Mouse (Mus musculus) liver, adult 2 months (tissue): ENCODE measurements around the gene Hgfac. TPM values are rescaled to one million over a fixed set of nuclear protein-coding genes. Genes with fewer than 3 reads are reported as not detected.

ENCODE experiments used
- DNase-seq: peaks from one replicate; pipeline ENCODE4 v3.0.0-alpha.2; 2011; ENCODE audit warnings: low read depth, low spot score; ENCODE audit errors: extremely low read depth
- H3K27ac ChIP-seq: fragments of 200-500 bp; replicated peaks from 2 replicates; pipeline ENCODE4 v1.5.1; 2012; ENCODE audit warnings: low read depth, mild to moderate bottlenecking, control low read depth, inconsistent platforms, low read length; ENCODE audit not compliant: insufficient read depth
- H3K27me3 ChIP-seq: fragments of 200-500 bp; 2 replicates; pipeline ENCODE4 v1.6.1; 2012; ENCODE audit warnings: mild to moderate bottlenecking, moderate library complexity, low read length, inconsistent platforms; ENCODE audit not compliant: control insufficient read depth, insufficient read depth
- H3K36me3 ChIP-seq: fragments of 200-500 bp; 2 replicates; pipeline ENCODE4 v1.6.1; 2012; ENCODE audit warnings: low read length, inconsistent platforms; ENCODE audit not compliant: control insufficient read depth, insufficient read depth
- H3K4me1 ChIP-seq: fragments of 200-500 bp; 2 replicates; pipeline ENCODE4 v1.6.1; 2011; ENCODE audit warnings: low read length; ENCODE audit not compliant: control insufficient read depth, insufficient read depth
- H3K4me3 ChIP-seq: fragments of 200-500 bp; 2 replicates; pipeline ENCODE4 v1.5.1; 2011; ENCODE audit warnings: low read depth, mild to moderate bottlenecking, control low read depth, low read length, moderate library complexity; ENCODE audit not compliant: insufficient read depth
- H3K79me2 ChIP-seq: fragments of 200-500 bp; 2 replicates; pipeline ENCODE4 v1.6.1; 2012; ENCODE audit warnings: inconsistent platforms, mild to moderate bottlenecking, low read length, moderate library complexity; ENCODE audit not compliant: control insufficient read depth, insufficient read depth
- H3K9ac ChIP-seq: fragments of 200-500 bp; 2 replicates; pipeline ENCODE4 v1.6.1; 2012; ENCODE audit warnings: low read depth, mild to moderate bottlenecking, control low read depth, inconsistent platforms, low read length
- CTCF ChIP-seq: fragments of 200-500 bp; IDR thresholded peaks from 2 replicates; pipeline ENCODE4 v1.5.1; 2011; ENCODE audit warnings: low read depth, low read length, control low read depth
- POLR2A ChIP-seq: fragments of 200-500 bp; IDR thresholded peaks from 2 replicates; pipeline ENCODE4 v1.6.1; 2011; ENCODE audit warnings: low read length, control low read depth; ENCODE audit not compliant: insufficient read depth; ENCODE audit errors: extremely low read depth
- WGBS: fragments of 180-500 bp; shearing (Covaris S2); methylation state at CpG from one replicate; pipeline ENCODE4 v1.1.7; 2018; 5-methylcytosine and 5-hydroxymethylcytosine counted together
- polyA plus RNA-seq: library from polyadenylated mRNA; depleted of rRNA; stranded (reverse); fragments of >200 nt; gene quantifications from 2 replicates; pipeline ENCODE4 v1.2.3, GENCODE M21; 2012
- total RNA-seq: library from RNA; depleted of rRNA; stranded (reverse); fragments of >200 nt; gene quantifications from 2 replicates; pipeline ENCODE4 v1.2.3, GENCODE M21; 2014

The Hgfac gene
- total and polyA plus RNA-seq, 2 experiments = 239 to 1,032 TPM

DNA sequence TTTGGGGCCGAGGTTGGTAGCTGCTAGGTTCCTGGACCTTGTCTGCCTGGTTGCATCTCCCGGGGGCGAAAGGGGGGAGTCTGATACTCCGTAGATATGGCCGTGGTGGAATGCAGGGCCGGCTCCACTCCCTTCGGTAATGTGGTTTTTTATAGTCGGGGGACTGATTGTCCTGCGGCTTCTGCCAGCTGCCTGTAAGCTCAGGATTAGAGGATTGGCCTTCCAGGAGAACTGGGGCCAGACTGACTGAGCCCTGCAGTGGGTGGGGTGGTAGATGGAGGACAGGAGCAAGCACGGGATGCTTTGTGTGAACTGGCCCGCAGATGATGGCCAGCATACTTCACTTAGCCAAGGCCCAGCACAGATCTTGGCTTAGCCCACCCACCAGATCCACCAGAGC is 31.9 kb downstream of the Hgfac start:
- no peak for DNase-seq
- H3K4me3 ChIP-seq = no peak overlapping the region
- no peaks in the 10 kb centered on the region for H3K27me3 ChIP-seq
- H3K9ac ChIP-seq = no peak overlapping the region
- H3K27ac ChIP-seq = no peak overlapping the region
- WGBS = 77% methylated on average over 11 of the region's 11 CpGs
- no peaks in the 10 kb centered on the region for H3K79me2 ChIP-seq
- no peaks in the 10 kb centered on the region for H3K36me3 ChIP-seq
- H3K4me1 ChIP-seq = no peaks in the 10 kb centered on the region
- TF ChIP-seq POLR2A = no peak
- no peak for TF ChIP-seq CTCF

DNA sequence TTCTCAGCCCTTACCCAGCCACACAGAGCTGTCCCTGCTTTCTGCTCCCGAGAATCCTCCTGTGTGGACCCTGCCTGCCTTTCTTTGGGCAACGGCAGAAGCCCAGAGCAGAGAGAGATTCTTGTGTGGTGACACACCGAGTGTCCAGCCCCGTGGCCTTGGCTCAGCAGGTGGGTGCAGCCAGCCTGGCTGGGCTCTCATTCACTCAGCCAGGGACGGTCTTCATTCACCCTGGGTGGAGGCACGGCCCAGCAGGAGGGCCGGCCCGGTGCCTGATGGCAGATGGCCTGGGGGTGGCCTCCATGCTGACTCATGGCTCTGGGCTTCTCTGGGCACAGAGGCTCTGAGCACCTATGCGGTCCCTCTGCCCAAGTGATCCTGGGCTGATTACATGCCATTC is 32.7 kb downstream of the Hgfac start:
- Histone ChIP-seq H3K36me3 (no peaks in the 10 kb centered on the region), H3K4me3 (no peak overlapping the region), H3K9ac (no peak overlapping the region), H3K27ac (no peak overlapping the region), H3K79me2 (no peaks in the 10 kb centered on the region), H3K27me3 (no peaks in the 10 kb centered on the region), H3K4me1 (no peaks in the 10 kb centered on the region)
- WGBS = 78% methylated on average over 9 of the region's 9 CpGs
- DNase-seq = no peak
- TF ChIP-seq CTCF (no peak), POLR2A (no peak)

DNA sequence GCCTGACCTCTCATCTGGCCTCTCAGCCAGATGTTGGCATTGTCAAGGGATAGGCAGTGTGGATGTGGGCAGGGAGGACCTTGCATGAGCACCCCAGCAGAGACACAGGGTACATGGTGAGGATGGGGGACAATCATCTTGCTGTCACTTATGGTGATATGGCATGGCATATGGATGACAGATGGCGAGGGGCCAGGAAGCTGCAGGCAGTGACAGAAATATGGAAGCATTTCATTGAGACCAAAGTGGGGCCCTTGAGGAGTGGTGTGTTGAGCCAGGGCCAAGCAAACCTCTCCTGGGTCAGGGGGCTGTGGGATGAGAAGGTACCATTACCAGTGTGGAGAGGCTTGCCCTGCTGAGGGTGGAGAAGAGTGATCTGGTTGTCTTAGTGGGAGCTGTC is 35.1 kb downstream of the Hgfac start:
- Histone ChIP-seq H3K79me2 (no peaks in the 10 kb centered on the region), H3K27me3 (no peaks in the 10 kb centered on the region), H3K4me1 (no peaks in the 10 kb centered on the region), H3K27ac (no peak overlapping the region), H3K36me3 (no peaks in the 10 kb centered on the region), H3K4me3 (no peak overlapping the region), H3K9ac (no peak overlapping the region)
- DNase-seq = no peak
- 97% methylated on average over 1 of the region's 1 CpGs for WGBS
- no peak for TF ChIP-seq POLR2A
- no peak for TF ChIP-seq CTCF

DNA sequence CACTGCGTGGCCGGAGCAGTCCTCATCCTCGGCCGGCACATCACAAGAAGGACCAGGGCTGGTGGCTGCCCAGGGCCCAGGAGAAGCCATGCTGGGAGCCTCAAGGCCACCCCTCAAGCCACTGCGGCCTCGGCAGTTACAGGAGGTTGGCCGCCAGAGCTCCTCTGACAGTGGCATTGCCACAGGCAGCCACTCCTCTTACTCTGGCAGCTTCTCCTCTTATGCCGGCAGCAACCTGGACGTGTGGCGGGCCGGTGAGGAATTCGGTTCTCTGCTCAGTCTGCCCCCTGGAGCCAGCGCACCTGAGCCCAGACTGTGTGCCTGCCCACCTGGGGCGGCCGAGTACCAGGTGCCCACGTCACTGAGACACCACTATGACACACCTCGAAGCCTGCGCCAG is 37.8 kb downstream of the Hgfac start:
- no peak for DNase-seq
- no peak overlapping the region for H3K4me3 ChIP-seq
- no peaks in the 10 kb centered on the region for H3K4me1 ChIP-seq
- no peaks in the 10 kb centered on the region for H3K36me3 ChIP-seq
- 38% methylated on average over 17 of the region's 18 CpGs for WGBS
- H3K27ac ChIP-seq = no peak overlapping the region
- no peaks in the 10 kb centered on the region for H3K79me2 ChIP-seq
- TF ChIP-seq CTCF (no peak), POLR2A (no peak)
- no peaks in the 10 kb centered on the region for H3K27me3 ChIP-seq
- H3K9ac ChIP-seq = no peak overlapping the region

DNA sequence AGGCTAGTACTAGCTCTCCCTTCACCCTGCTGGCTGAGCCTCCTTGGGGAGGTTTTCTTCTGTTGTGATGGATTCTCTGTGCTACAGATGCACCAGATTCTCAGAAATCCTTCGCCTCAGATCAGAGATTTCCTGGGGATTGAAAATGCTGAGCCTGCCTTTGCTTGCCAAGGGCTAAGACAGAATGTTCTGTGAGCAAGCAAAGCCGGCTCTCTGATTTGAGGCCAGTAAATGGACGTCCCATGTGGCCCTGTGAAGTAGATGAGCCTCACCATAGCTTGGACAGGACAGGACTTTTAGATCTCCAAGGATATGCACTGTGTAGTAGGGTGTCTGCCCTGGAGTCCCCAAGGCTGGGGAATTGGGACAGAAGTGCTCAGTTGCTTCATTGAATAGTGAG is 43.6 kb downstream of the Hgfac start:
- no peak for DNase-seq
- no peak overlapping the region for H3K4me3 ChIP-seq
- WGBS = 74% methylated on average over 3 of the region's 3 CpGs
- H3K9ac ChIP-seq = no peak overlapping the region
- H3K4me1 ChIP-seq = no peaks in the 10 kb centered on the region
- TF ChIP-seq CTCF (no peak), POLR2A (no peak)
- H3K27me3 ChIP-seq = no peaks in the 10 kb centered on the region
- no peaks in the 10 kb centered on the region for H3K79me2 ChIP-seq
- no peaks in the 10 kb centered on the region for H3K36me3 ChIP-seq
- H3K27ac ChIP-seq = no peak overlapping the region

DNA sequence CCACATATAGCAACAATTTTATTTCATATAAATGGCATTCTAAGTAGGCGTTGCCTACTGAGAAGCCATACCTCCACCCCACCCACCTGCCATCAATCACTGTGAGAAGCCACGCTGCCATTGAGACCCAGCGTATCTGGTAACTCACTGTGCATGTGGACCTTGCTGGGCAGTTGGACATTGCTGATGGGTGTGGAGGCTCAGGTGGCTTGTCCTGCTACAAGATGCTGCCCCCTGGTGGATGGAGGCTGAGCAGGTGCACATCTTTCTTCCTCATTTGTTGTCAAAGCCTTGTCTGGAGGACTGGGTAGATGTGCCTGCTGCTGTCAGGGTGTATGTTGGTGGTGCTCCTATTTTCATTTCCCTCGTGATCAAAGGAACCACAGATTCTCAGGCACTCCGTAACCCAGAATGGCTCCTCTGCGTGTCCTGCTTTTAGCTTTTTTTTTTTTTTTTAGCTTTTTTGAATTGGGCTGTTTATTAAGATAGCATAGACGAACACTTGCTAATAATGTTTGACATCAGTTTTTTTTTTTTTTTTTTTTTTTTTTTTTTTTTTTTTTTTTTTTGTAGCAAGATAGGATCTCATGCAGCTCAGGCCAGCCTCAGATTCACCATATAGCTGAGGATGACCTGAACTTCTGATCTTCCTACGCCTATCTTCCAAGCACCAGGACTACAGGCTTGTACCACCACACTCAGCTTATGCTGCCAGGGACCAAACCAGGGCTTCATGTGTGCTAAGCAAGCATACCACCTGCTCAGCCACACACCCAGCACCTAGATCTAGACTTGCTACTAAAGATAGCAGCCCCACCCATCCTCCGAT is 47.7 kb downstream of the Hgfac start:
- no peaks in the 10 kb centered on the region for H3K4me1 ChIP-seq
- peaks cover 10% of the 10 kb centered on the region; the same call in 1 of the 2 replicates for H3K36me3 ChIP-seq
- TF ChIP-seq CTCF = peak; percentile 95
- no peak for TF ChIP-seq POLR2A
- H3K4me3 ChIP-seq = no peak overlapping the region
- H3K79me2 ChIP-seq = no peaks in the 10 kb centered on the region
- peak; percentile 64 for DNase-seq
- WGBS = 68% methylated on average over 9 of the region's 9 CpGs
- no peak overlapping the region for H3K9ac ChIP-seq
- H3K27me3 ChIP-seq = no peaks in the 10 kb centered on the region
- H3K27ac ChIP-seq = no peak overlapping the region
